Mouse (Mus musculus) testis, postnatal 14 days (tissue): ENCODE results near the gene Pgpep1l.

Experiments
- DNase-seq: peaks from one replicate; pipeline ENCODE4 v3.0.0; 2021; ENCODE audit warnings: low spot score

Pgpep1l gene

DNA sequence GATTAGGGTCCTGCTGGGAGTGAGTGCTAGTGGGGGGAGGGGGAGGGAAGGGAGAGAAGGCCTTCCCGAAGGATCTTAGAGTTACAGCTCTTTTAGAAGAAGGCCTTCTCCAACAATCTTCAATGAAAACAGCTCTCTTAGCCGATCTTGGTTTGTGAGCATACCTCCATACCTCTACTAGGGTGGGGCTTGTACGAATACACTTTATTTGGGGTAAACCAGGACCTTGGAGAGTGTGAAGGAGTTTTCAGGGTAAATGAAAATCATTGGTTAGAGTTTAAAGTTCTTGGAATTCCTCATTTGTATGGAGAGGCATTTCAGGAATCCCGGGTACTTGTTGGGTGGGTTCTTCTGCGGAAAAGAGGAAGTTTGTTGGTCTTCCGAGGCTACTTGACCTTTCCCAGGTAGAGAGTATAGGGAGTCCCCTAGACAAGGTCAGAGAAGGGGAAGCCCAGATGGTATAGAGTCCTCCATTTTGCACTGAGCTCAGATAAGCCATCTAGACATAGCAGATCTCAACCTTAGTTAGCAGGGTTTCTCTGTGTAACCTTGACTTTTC is 4.4 kb downstream of the Pgpep1l start:
- DNase-seq: no peak

DNA sequence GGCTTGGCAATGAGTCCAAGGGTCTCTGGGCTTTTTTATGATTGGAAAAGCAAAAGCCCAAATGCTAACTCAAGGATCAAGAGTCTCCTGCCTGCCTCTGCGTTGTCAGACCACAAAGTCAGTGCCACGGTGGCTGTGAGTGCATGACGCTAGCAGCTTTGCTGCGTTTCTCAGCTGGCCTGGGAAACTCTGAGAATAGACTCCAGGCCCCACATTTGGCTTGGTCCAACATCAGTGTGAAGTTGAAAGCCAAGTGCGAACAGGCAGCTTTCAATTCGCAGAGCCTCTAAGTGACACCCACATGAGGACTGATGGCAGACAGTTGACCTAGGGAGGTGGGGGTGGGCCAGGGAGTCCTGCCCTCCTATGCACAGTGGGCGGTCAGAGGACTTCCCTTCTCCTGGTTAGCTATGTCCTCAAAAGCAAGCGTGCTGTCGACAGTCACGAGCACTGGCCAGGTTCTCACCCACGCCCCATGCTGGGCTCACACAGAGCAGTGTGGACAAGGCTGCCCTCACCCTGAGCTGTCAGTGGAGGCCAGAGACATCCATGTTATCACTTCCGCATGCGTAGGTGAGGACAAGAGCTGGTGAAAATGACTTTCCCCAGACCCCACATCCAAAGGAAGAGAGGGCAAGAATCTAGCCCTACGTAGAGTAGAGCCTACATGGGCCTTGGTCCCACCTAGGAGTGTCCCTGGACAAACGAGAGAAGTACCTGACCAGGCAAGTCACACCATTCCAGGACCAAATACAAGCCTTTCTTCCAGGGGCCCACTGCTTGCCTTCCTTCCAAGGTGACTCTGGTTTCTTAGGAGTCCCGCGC is 5.5 kb downstream of the Pgpep1l start:
- no peak for DNase-seq

GRCm38 (mm10) chr7:68257767-68258166 is 6.3 kb downstream of the Pgpep1l start:
- DNase-seq: no peak

GRCm38 (mm10) chr7:68250902-68251301 is 13.1 kb downstream of the Pgpep1l start:
- no peak for DNase-seq

DNA sequence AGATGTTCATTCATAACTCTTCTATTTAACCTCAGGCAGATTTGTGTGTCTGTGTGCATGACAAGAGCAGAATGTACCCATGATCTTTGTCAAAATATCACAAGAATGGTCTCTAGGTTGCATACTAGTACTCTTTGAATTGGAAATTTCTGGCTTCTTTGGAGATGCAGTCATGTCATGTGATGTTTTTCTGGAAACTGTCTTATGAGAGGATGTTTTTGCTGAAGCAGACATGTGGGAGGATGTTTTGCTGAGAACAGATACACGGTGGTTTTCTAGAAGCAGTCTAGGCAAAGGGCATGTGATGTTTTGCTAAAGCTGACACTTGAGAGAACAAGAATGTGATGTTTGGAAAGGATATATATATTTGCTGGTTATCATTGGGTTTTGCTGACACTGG is 13.6 kb downstream of the Pgpep1l start:
- DNase-seq: no peak

DNA sequence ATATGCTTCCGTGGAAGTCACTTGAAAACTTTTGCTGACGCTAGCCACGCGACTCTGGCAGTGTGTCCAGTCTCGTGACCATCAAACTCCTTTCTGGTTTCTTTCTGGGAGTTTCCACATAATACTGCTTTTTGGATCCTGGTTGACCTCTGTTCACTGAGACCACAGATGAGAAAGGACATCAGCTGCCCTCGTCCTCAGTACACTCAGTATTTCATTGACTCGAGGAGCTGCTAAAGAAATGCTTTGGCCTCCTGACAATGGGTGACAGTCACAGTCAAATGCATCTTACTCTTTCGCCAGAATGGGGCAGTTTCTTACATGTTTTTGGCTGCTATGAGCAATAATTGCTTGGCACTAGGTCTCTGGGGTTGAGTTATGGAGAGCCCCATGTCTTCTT is 17.8 kb downstream of the Pgpep1l start:
- no peak for DNase-seq

GRCm38 (mm10) chr7:68245681-68246080 is 18.4 kb downstream of the Pgpep1l start:
- no peak for DNase-seq

- no peak for DNase-seq
Observed at GRCm38 (mm10) chr7:68241205-68241604, 22.8 kb downstream of the Pgpep1l start.

- DNase-seq: no peak
Observed at GRCm38 (mm10) chr7:68239220-68239827, 24.7 kb downstream of the Pgpep1l start.

GRCm38 (mm10) chr7:68236817-68237216 is 27.2 kb downstream of the Pgpep1l start:
- no peak for DNase-seq

GRCm38 (mm10) chr7:68233619-68234223 is 30.3 kb downstream of the Pgpep1l start:
- no peak for DNase-seq

DNA sequence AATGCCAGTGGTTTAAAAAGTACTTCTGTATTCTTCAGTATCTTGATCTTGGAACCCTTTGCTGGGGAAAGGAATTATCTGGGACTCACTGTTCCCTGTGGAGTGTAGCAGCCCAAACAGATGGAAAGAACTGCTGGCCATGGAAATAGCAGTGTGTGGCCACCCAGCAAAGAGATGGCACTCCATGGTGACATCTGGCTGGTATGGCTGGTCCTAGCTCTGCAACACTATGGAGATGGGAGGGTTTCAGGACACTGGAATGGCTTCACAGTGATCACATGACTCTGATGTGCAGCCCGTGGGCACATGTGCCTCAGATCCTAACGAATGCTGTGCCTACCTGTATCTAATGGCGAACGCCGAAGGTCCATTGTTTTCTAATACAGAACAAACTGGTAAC is 31.5 kb downstream of the Pgpep1l start:
- DNase-seq: no peak

DNA sequence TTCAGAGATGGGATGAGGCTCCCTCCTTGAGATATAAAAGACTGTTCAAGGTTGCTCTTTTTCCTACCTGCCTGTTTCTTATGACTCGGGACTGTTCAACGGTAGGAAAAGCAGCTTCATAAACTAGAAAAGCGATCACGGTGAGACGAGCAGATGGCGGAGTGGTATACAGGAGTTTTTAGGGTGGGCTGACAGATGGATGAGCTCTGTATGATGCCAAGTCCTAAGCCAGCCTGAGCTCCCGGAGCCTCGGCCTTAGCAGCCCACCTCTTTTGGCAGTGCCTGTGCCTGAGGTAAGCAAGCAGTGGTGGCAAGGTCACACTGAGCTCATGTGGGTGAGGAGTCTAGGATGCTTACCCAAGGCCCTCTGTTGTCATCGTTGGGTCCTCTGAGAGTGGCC is 33.2 kb downstream of the Pgpep1l start:
- no peak for DNase-seq

DNA sequence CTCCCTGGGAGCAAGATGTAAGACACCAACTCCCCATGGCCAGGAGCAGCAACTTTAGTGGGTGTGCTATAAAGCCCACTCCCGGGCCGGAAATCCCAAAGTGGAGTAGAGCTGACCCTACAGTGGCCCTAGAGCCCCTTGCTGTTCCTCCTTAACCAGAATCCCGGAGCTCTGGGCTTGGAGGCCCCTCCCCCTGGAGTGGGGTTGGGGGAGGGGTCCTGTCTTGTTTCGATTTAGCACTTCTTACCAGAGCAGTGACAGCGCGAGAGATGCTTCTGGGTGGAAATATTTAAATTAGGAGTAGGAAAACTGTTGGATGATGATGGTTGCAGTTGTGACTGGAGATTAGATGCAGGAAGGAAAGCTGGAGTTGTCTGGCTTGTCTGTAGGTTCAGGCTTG is 35.5 kb downstream of the Pgpep1l start:
- DNase-seq: no peak

DNA sequence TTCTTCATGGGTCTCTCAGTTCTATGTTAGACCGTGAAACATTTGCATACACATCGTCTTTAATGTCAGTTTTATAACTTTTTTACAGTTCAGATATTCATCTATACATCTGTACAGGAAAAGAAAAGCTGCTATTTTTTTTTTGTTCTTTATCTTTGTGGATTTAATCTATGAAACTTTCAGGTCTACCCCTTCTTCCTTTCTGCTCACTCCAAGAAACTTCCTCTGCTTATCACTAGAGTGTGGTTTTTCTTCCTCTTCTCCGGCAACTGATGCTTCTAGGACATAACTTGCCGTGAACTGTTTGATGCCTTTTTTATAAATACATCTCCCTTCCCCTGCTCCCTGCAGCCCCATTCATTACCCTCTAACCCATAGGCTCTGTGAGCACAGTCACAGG is 36.4 kb downstream of the Pgpep1l start:
- DNase-seq: no peak

DNA sequence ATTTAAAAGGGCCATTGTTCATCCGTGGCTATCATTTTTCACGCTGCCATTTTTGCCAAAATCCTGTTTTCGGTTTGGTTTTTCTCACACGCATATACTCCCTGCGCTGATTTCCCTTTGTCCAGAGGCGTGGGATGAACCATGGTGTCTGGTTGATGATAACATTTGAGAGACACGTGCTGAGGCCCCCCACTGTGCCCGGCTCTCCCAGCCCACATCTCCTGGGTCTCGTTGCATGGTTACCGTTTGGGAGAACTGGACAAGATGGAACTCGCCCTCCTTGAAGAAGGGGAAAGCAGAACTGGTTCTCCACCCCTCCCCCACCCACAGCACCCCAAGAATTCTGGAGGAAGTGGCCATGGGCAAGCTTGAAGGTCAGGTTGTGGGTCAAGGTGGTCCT is 37.0 kb downstream of the Pgpep1l start:
- no peak for DNase-seq

- DNase-seq: no peak
Observed at GRCm38 (mm10) chr7:68225427-68226054, 38.5 kb downstream of the Pgpep1l start.

GRCm38 (mm10) chr7:68224006-68224405 is 40.0 kb downstream of the Pgpep1l start:
- no peak for DNase-seq

GRCm38 (mm10) chr7:68223356-68223808 is 40.7 kb downstream of the Pgpep1l start:
- no peak for DNase-seq

- DNase-seq: no peak
Observed at GRCm38 (mm10) chr7:68221677-68222230, 42.3 kb downstream of the Pgpep1l start.

- DNase-seq: no peak
Observed at GRCm38 (mm10) chr7:68218879-68219278, 45.2 kb downstream of the Pgpep1l start.

DNA sequence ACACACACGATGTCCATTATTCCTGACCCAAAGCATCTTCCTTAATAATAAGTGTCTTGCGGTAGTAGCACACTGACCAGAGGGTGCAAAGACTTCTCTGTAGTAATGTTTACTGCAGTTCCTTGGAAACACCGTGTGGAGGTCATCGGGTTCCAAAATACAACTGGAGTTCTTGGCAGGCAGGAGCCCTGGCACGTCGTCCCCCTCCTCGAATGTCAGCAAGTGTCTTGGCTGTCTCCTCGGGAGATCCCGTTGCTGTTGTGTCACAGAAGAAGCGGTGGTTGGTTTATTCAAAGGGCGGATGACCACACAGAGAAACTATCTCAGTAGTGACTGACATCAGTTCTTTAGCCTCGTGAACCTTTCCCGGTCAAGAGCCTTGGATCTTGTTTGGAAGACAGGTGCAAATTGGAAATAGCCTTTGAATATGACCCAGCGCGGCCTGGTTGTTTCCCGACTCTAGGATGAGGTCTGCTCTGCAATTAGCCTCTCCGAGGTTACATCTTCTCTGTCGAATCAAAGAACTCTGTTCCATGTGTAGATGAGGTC is 48.4 kb downstream of the Pgpep1l start:
- no peak for DNase-seq
